Mouse (Mus musculus) spleen, adult 2 months (tissue): ENCODE measurements around the gene 1700056E22Rik.

Experiments used
- CTCF ChIP-seq: fragments of 200-500 bp; IDR thresholded peaks from 2 replicates; pipeline ENCODE4 v1.5.1; 2011; ENCODE audit warnings: mild to moderate bottlenecking, inconsistent platforms; ENCODE audit not compliant: insufficient read depth, insufficient read length, insufficient replicate concordance; ENCODE audit errors: extremely low read depth
- POLR2A ChIP-seq: fragments of 200-500 bp; IDR thresholded peaks from 2 replicates; pipeline ENCODE4 v1.6.1; 2011; ENCODE audit warnings: low read depth, low read length, inconsistent platforms

GRCm38 (mm10) chr1:184066460-184067287 lies 32.6 kb upstream of the 1700056E22Rik start:
- TF ChIP-seq POLR2A: no peak
- no peak for TF ChIP-seq CTCF
